Mouse (Mus musculus) limb, embryonic 11.5 days (tissue): ENCODE data around the gene 4933417A18Rik. TPM values are rescaled to one million over a fixed set of nuclear protein-coding genes. Genes with fewer than 3 reads are reported as not detected.

Experiments used
- ATAC-seq: fragments of 200-750 bp; cut with Nextera tagmentation; 2 replicates; pipeline ENCODE4 v1.8.0; 2017; ENCODE audit warnings: low read depth; ENCODE audit not compliant: insufficient number of reproducible peaks, low FRiP score, low TSS enrichment
- DNase-seq: peaks from one replicate; pipeline ENCODE4 v3.0.0-alpha.2; 2015; ENCODE audit warnings: low spot score
- H3K27ac ChIP-seq: fragments of 300-500 bp; sonication (generic); replicated peaks from 2 replicates; pipeline ENCODE4 v1.5.1; 2014; ENCODE audit warnings: low read depth, mild to moderate bottlenecking, low read length
- H3K27me3 ChIP-seq: fragments of 300-500 bp; sonication (generic); 2 replicates; pipeline ENCODE4 v1.6.1; 2014; ENCODE audit warnings: mild to moderate bottlenecking, low read length, mixed read lengths; ENCODE audit not compliant: control insufficient read depth, insufficient read depth
- H3K36me3 ChIP-seq: fragments of 300-500 bp; sonication (generic); 2 replicates; pipeline ENCODE4 v1.6.1; 2014; ENCODE audit warnings: mild to moderate bottlenecking, low read length, moderate library complexity, mixed read lengths; ENCODE audit not compliant: control insufficient read depth, insufficient read depth
- H3K4me1 ChIP-seq: fragments of 300-500 bp; sonication (generic); 2 replicates; pipeline ENCODE4 v1.6.1; 2014; ENCODE audit warnings: low read length, mixed read lengths; ENCODE audit not compliant: control insufficient read depth, insufficient read depth
- H3K4me2 ChIP-seq: fragments of 300-500 bp; sonication (generic); 2 replicates; pipeline ENCODE4 v1.6.1; 2014; ENCODE audit warnings: low read depth, mild to moderate bottlenecking, moderate library complexity; ENCODE audit not compliant: severe bottlenecking
- H3K4me3 ChIP-seq: fragments of 300-500 bp; sonication (generic); 2 replicates; pipeline ENCODE4 v1.5.1; 2014; ENCODE audit warnings: low read depth, low read length
- H3K9ac ChIP-seq: fragments of 300-500 bp; sonication (generic); 2 replicates; pipeline ENCODE4 v1.6.1; 2014; ENCODE audit warnings: mild to moderate bottlenecking, low read length
- H3K9me3 ChIP-seq: fragments of 300-500 bp; sonication (generic); 2 replicates; pipeline ENCODE4 v1.6.1; 2016; ENCODE audit warnings: low read length; ENCODE audit not compliant: control insufficient read depth
- WGBS: fragments of 180-500 bp; shearing (Covaris S2); extraction: QIAGEN DNeasy Blood & Tissue Kit; methylation state at CpG from one replicate; pipeline ENCODE4 v1.1.7; 2014; 5-methylcytosine and 5-hydroxymethylcytosine counted together
- polyA plus RNA-seq: library from polyadenylated mRNA; unstranded; fragments of >200 nt; fragmentation: Nextera tagmentation; extraction: Ambion mirVana; gene quantifications from 2 replicates; pipeline ENCODE4 v1.2.1, GENCODE M21; 2014

Gene 4933417A18Rik
- polyA plus RNA-seq, 1 experiment from 2014 or later: not detected

DNA sequence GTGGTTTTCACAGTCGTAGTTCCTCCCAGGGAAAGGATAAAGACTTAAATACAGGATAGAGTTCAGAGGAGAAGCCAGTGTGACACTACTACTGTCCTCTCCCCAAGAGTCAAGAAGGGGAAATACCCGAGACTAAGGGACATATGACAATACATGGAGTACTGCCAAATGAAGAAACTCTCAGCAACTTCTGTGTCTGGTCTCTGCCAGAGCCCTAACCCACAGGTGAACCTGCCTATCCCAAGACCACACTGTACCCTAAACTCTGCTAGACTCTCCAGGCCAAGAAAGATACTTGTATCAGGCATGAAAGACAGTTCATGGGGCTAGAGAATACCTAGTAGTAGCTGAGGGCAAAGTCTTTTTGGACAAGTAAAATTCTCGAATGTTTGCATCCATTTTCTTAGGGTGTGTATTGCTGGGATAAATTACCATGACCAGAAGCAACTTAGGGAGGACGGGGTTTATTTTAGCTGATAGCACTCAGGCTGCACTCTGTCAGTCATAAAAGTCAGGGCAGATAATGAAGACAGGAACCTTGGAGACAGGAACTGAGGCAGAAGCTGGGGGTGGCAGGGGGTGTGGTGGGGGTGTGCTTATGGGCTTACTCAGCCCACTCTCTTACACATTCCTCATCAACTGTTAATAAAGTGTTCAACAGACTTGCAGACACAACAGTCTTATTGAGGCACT is 67.5 kb downstream of the 4933417A18Rik start:
- Histone ChIP-seq H3K4me2 (no peak overlapping the region), H3K27me3 (no peaks in the 10 kb centered on the region), H3K36me3 (peaks cover 7% of the 10 kb centered on the region), H3K4me3 (no peak overlapping the region), H3K4me1 (0 out of 2 replicates have a peak, but pooled peaks cover 6% of the 10 kb centered on the region), H3K27ac (no peak overlapping the region), H3K9ac (no peak overlapping the region), H3K9me3 (no peaks in the 10 kb centered on the region)
- ATAC-seq (no peak), DNase-seq (no peak)
- WGBS: 77% methylated on average over 4 of the region's 4 CpGs

DNA sequence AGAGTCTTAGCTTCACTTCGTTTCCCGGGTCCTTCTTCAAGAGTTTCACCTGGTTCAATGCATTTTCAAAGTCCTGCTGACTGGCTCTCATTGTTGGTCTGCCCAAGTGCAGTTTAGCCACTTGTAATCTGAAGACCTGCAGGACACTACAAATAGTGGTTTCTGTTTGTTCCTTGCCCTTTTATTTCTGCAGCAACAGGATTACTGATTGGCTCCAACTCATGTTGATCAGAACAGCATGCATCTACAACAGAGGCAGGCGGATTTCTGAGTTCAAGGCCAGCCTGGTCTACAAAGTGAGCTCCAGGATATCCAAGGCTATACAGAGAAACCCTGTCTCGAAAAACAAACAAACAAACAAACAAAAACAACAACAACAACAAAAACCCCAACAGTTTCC is 68.9 kb downstream of the 4933417A18Rik start:
- 0 out of 2 replicates have a peak, but pooled peaks cover 2% of the 10 kb centered on the region for H3K36me3 ChIP-seq
- H3K4me1 ChIP-seq: 0 out of 2 replicates have a peak, but pooled peaks cover 6% of the 10 kb centered on the region
- DNase-seq (peak; percentile 22), ATAC-seq (no peak)
- H3K9me3 ChIP-seq: no peaks in the 10 kb centered on the region
- 80% methylated on average over 4 of the region's 4 CpGs for WGBS
- no peaks in the 10 kb centered on the region for H3K27me3 ChIP-seq
- H3K27ac ChIP-seq: no peak overlapping the region
- peak overlapping the region; percentile 75 for H3K4me2 ChIP-seq
- peak overlapping the region; percentile 62 for H3K4me3 ChIP-seq
- H3K9ac ChIP-seq: no peak overlapping the region

DNA sequence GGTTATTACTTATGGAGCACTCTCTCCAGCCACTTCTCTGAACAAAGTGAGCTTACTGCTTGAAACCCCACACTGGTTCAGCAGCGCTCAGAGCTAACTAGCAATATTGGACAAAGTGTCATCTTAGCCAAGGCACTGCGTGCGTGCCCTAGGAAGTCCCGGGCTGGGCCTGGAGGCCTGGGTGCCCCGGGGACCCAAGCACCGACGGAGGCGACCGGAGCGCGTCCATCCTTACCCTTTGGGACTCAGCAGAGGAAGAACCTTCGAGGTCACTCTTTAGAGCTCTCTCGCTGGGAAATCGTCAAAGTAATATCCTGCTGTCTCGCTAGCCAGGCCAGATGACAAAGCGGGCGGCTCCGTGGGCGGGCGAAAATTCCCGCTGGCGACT is 69.4 kb downstream of the 4933417A18Rik start:
- peak overlapping the region; percentile 62 for H3K4me3 ChIP-seq
- 1% methylated on average over 22 of the region's 22 CpGs for WGBS
- peak overlapping the region; percentile 75 for H3K4me2 ChIP-seq
- H3K4me1 ChIP-seq: 0 out of 2 replicates have a peak, but pooled peaks cover 6% of the 10 kb centered on the region
- peak overlapping the region; percentile 61; the same call in 1 of the 2 replicates for H3K27ac ChIP-seq
- H3K27me3 ChIP-seq: no peaks in the 10 kb centered on the region
- H3K9ac ChIP-seq: peak overlapping the region; percentile 91
- DNase-seq (no peak), ATAC-seq (peak; percentile 55; the same call in 1 of the 2 replicates)
- no peaks in the 10 kb centered on the region for H3K9me3 ChIP-seq
- 0 out of 2 replicates have a peak, but pooled peaks cover 2% of the 10 kb centered on the region for H3K36me3 ChIP-seq

DNA sequence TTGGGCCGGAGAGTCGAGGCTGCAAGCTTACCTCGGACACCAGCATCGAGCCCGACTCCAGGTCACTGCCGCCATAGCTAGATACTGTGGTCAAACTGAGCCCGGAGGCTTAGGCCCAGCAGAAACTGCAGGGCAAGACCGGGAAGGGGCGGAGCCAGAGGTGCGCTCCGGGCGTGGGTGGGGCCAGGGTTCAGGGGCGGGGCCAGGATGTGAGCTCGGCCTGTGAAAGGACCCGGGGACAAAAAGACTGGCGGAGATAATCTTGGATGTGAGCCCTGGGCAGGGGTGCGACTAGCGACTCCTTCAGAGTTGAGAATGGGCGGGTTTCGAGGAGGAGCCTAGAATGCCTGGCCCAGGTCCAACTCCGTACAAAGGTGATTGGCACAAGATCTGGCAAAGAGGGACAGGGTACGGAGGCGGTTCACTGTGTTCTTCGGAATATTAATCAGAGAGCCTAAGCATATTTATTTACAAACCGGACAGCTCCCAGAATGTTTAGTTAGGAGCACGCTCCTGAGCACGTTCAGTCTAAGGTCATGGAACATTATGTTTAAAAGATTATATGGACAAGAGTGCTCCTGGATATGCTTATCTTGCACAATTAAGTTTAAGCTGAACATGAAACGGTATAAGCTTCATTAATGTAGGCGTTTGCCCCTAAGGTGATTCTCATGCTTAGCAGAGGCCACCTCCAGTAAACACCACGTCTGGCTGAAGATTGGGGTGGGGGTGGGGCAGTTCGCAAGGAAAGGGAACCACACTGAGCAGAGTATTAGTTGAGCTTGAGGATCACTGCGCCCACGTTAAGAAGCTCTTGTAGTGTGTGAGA is 70.0 kb downstream of the 4933417A18Rik start:
- peak; percentile 97 for DNase-seq
- peak overlapping the region; percentile 91 for H3K9ac ChIP-seq
- H3K4me2 ChIP-seq: peak overlapping the region; percentile 75
- 0 out of 2 replicates have a peak, but pooled peaks cover 6% of the 10 kb centered on the region for H3K4me1 ChIP-seq
- peak overlapping the region; percentile 61; the same call in 1 of the 2 replicates for H3K27ac ChIP-seq
- WGBS: 1% methylated on average over 33 of the region's 33 CpGs
- H3K36me3 ChIP-seq: 0 out of 2 replicates have a peak, but pooled peaks cover 2% of the 10 kb centered on the region
- no peaks in the 10 kb centered on the region for H3K9me3 ChIP-seq
- peak; percentile 97 for ATAC-seq
- no peaks in the 10 kb centered on the region for H3K27me3 ChIP-seq
- peak overlapping the region; percentile 62 for H3K4me3 ChIP-seq

DNA sequence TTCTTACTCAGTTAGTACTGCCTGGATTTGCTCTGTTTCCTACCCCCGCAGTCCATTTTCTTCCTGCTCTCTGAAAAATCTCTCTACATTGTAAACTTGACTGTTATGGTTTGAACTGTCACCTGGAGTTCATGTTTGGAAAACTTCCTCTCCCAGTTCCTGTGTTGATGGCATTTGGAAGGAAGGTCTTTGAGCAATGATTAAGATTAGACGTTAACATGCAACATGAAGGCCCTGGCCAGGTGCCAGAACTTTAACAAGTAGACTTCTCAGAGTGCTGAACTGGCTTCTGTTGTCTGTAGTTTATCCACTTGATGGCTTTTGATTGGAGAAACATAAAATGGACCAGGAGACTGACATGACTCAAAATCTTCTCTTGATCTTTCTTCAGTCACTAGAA is 71.7 kb downstream of the 4933417A18Rik start:
- Histone ChIP-seq H3K9me3 (no peaks in the 10 kb centered on the region), H3K36me3 (no peaks in the 10 kb centered on the region)

More for the DNA sequence above, 71.7 kb downstream of the 4933417A18Rik start:
- DNase-seq (no peak), ATAC-seq (no peak)
- Histone ChIP-seq H3K9ac (no peak overlapping the region), H3K4me2 (no peak overlapping the region), H3K4me1 (0 out of 2 replicates have a peak, but pooled peaks cover 6% of the 10 kb centered on the region), H3K4me3 (no peak overlapping the region), H3K27ac (no peak overlapping the region), H3K27me3 (no peaks in the 10 kb centered on the region)
- 88% methylated on average over 2 of the region's 2 CpGs for WGBS

Other genes with a start within 250 kb of the 4933417A18Rik start
- gene Fam50b, start 189.6 kb upstream of the 4933417A18Rik start, polyA plus RNA-seq: not detected in 2 replicates
- gene Prpf4b, start 49.1 kb upstream of the 4933417A18Rik start, polyA plus RNA-seq: 97.8 and 114 TPM in 2 replicates
- 0.84 and 1.1 TPM in 2 replicates for gene Fam217a, start 99 bp upstream of the 4933417A18Rik start, polyA plus RNA-seq
- gene Eci3, start 39.4 kb downstream of the 4933417A18Rik start, polyA plus RNA-seq: 0.27 and 0.44 TPM in 2 replicates
- gene Eci2, start 102.7 kb downstream of the 4933417A18Rik start, polyA plus RNA-seq: 141 and 143 TPM in 2 replicates